Mouse (Mus musculus): ENCODE measurements around the gene Rdh1. TPM values are rescaled to one million over a fixed set of nuclear protein-coding genes. Genes with fewer than 3 reads are reported as not detected.

Rdh1 gene
- not detected in 2 replicates for polyA plus RNA-seq (2012; ENCODE audit: insufficient read depth, low replicate concordance)

DNA sequence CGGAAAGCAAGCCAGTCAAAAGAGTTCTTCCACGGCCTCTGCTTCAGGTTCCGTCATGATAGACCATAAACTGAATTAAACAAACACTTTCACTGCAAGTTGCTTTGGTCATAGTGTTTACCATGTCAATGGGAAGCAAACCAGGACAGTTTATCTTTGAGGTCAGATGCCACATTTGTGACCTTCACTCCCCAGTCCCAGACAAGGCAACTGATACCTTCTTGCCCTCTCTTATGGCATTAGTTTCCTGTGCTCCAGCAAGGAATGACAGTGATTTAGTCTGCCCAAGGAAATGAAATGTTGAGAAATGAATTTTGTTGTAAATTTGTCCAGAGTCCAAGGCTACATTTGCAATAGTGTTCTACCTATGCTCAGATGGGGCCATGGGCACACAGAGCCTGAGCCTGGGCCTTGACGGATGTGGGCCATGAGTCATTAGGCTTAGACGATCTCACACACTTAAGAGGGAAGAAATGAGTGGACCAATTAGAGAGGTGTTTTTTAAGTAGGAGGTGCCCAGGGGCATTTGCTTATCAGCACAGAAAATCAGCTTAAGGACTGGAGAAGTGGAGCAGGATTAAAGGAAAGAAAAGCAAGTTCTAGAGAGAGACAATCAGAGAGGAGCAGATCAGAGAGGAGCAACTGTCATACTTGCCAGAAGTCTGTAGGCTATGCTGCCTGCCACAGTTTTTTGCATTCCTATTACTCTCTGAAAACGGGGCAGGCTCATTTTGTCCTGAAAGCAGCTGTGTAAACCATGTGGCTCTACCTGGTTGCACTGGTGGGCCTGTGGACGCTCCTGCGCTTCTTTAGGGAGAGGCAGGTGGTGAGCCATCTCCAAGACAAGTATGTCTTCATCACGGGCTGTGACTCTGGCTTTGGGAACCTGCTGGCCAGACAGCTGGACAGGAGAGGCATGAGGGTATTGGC lies at the start of gene Rdh1, which contains the start of gene Rdh16f1:
Rdh1 (plus strand) TSS at position 541 of the 930 bp plus-strand sequence.
Rdh16f1 (plus strand) TSS at position 607 of the 930 bp plus-strand sequence.
- Histone ChIP-seq H3K27me3 (replicated peaks) (peaks cover 16% of the 10 kb centered on the region), H3K36me3 (replicated peaks; ENCODE audit: low read length) (no peaks in the 10 kb centered on the region), H3K9me3 (peaks cover 20% of the 10 kb centered on the region), H3K4me3 (replicated peaks) (no peak within 1 kb of the TSS), H3K4me1 (peaks cover 14% of the 10 kb centered on the region)
- TF ChIP-seq GATA1 (IDR thresholded peaks at IDR 0.05; ENCODE audit: borderline replicate concordance, low read length) (no peak), FLI1 (IDR thresholded peaks at IDR 0.05; ENCODE audit: low read length) (no peak)

DNA sequence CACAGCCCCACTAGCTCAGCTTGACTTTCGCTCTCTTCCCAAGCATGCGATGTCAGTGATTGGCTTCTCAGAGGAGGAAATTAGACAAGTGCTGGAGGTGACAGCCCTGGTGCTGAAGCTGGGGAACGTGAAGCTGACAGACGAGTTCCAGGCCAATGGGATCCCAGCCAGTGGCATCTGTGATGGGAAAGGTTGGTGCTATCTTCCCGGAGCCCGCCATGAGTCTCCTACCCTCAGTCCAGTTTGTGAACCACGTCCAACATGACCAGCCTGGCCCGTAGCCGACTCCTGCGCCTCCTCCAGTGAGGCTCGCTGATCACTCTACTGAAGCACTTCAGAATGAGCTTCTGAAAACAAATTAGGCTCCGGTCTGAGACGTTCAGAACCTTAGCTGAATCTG lies 49.2 kb upstream of the Rdh1 start:
- no peak overlapping the region for H3K4me3 ChIP-seq (replicated peaks)
- peaks cover 60% of the 10 kb centered on the region for H3K27me3 ChIP-seq (replicated peaks)
- H3K4me1 ChIP-seq = peaks cover 12% of the 10 kb centered on the region
- no peaks in the 10 kb centered on the region for H3K36me3 ChIP-seq (replicated peaks; ENCODE audit: low read length)
- no peaks in the 10 kb centered on the region for H3K9me3 ChIP-seq
- no peak for TF ChIP-seq FLI1 (IDR thresholded peaks at IDR 0.05; ENCODE audit: low read length)
- TF ChIP-seq GATA1 (IDR thresholded peaks at IDR 0.05; ENCODE audit: borderline replicate concordance, low read length) = no peak

DNA sequence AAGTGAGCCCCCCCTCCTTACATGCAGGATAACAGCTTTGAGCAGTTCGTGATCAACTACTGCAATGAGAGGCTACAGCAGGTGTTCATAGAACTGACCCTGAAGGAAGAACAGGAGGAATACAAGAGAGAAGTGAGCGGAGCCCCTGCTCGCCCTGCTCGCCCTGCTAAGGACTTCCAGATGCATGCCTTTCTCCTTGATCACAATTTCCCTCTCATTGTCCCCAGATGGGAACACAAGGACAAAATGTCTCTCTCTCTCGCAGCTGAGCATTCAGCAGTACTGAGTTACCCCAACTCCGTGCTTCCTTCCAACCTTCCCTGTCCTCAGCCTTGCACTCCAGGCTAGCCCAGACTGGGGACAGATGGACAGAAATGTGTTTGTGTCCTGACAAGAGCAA lies 46.8 kb upstream of the Rdh1 start:
- TF ChIP-seq GATA1 (IDR thresholded peaks at IDR 0.05; ENCODE audit: borderline replicate concordance, low read length) = no peak
- TF ChIP-seq FLI1 (IDR thresholded peaks at IDR 0.05; ENCODE audit: low read length) = no peak
- H3K36me3 ChIP-seq (replicated peaks; ENCODE audit: low read length) = no peaks in the 10 kb centered on the region
- H3K27me3 ChIP-seq (replicated peaks) = peaks cover 55% of the 10 kb centered on the region
- no peaks in the 10 kb centered on the region for H3K9me3 ChIP-seq
- no peak overlapping the region for H3K4me3 ChIP-seq (replicated peaks)
- H3K4me1 ChIP-seq = 0 out of 2 replicates have a peak, but pooled peaks cover 5% of the 10 kb centered on the region

DNA sequence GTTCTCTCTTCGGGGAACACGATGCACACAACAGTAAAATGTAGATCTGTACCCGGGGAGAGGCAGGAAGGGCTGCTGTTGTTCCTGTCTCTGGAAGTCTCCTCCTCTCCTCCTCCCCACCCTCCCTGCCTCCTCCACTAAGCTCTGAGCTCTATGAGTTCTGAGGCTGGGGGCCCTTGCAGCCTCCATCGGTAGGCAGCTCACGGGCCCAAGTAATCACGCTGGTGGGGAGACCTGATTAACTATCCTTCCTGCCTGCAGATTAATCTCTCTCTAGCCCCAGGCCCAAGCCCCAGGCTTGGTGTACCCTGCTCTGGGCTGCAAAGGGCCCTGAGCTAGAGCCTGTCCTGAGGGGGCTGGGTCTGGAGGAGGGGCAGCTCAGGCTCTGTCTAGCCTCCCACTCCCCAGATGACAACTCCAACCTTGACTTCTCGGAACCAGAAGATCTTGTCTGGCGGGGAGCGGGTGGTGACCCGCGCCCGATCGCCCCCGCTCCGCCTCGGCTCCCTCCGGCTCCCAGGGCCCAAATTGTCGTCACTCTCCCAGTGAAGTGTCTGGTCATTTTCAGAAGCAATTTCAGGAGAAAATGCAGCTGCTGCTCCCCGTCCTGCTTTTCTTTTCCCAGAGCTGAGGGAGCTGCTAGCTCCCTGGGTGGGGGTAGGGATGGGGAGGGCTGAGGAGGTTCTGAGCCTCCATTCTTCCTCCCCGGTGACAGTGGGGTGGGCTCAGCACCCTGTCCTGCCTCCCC lies 37.7 kb upstream of the Rdh1 start:
- Histone ChIP-seq H3K4me1 (peaks cover 4% of the 10 kb centered on the region; the same call in 1 of the 2 replicates), H3K9me3 (no peaks in the 10 kb centered on the region), H3K27me3 (replicated peaks) (peaks cover 92% of the 10 kb centered on the region), H3K4me3 (replicated peaks) (no peak overlapping the region), H3K36me3 (replicated peaks; ENCODE audit: low read length) (no peaks in the 10 kb centered on the region)
- no peak for TF ChIP-seq GATA1 (IDR thresholded peaks at IDR 0.05; ENCODE audit: borderline replicate concordance, low read length)
- no peak for TF ChIP-seq FLI1 (IDR thresholded peaks at IDR 0.05; ENCODE audit: low read length)

GRCm38 (mm10) chr10:127724178-127724577 lies 35.3 kb upstream of the Rdh1 start, which contains the start of gene Tac2:
Tac2 (plus strand) TSS chr10:127724478.
- TF ChIP-seq GATA1 (IDR thresholded peaks at IDR 0.05; ENCODE audit: borderline replicate concordance, low read length) (no peak), FLI1 (IDR thresholded peaks at IDR 0.05; ENCODE audit: low read length) (no peak)
- H3K4me1 ChIP-seq = peaks cover 3% of the 10 kb centered on the region; the same call in 1 of the 2 replicates
- H3K27me3 ChIP-seq (replicated peaks) = peaks cover 95% of the 10 kb centered on the region
- no peaks in the 10 kb centered on the region for H3K36me3 ChIP-seq (replicated peaks; ENCODE audit: low read length)
- no peaks in the 10 kb centered on the region for H3K9me3 ChIP-seq
- no peak within 1 kb of the TSS for H3K4me3 ChIP-seq (replicated peaks)

DNA sequence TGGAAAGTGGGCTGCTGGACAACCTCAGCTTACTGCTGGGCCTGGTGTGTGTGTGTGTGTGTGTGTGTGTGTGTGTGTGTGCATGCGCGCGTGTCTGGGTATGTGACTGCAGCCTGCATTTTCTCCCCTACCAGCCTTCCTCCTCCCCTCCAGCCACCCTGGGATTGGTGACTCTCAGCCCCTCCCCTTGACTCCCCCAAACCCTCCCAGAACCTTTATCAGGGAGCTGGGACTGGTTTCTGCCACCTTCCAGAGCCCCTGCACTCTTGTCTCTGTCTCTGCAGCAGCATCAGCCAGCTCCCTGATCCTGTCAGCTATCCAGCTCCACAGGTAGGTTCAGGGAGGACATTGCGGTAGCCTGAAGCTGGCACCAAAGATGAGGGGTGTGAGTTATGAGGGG lies 34.4 kb upstream of the Rdh1 start:
- H3K27me3 ChIP-seq (replicated peaks) = peaks cover 95% of the 10 kb centered on the region
- H3K36me3 ChIP-seq (replicated peaks; ENCODE audit: low read length) = no peaks in the 10 kb centered on the region
- no peaks in the 10 kb centered on the region for H3K9me3 ChIP-seq
- H3K4me3 ChIP-seq (replicated peaks) = no peak overlapping the region
- peaks cover 8% of the 10 kb centered on the region; the same call in 1 of the 2 replicates for H3K4me1 ChIP-seq
- TF ChIP-seq GATA1 (IDR thresholded peaks at IDR 0.05; ENCODE audit: borderline replicate concordance, low read length) = no peak
- TF ChIP-seq FLI1 (IDR thresholded peaks at IDR 0.05; ENCODE audit: low read length) = no peak

- no peak for TF ChIP-seq FLI1 (IDR thresholded peaks at IDR 0.05; ENCODE audit: low read length)
- no peak for TF ChIP-seq GATA1 (IDR thresholded peaks at IDR 0.05; ENCODE audit: borderline replicate concordance, low read length)
- Histone ChIP-seq H3K4me3 (replicated peaks) (no peak overlapping the region), H3K27me3 (replicated peaks) (peaks cover 87% of the 10 kb centered on the region), H3K9me3 (no peaks in the 10 kb centered on the region), H3K36me3 (replicated peaks; ENCODE audit: low read length) (no peaks in the 10 kb centered on the region), H3K4me1 (peaks cover 8% of the 10 kb centered on the region; the same call in 1 of the 2 replicates)
Measured at GRCm38 (mm10) chr10:127728437-127728836, 31.1 kb upstream of the Rdh1 start.

GRCm38 (mm10) chr10:127730285-127730932 lies 29.1 kb upstream of the Rdh1 start:
- Histone ChIP-seq H3K36me3 (replicated peaks; ENCODE audit: low read length) (no peaks in the 10 kb centered on the region), H3K4me1 (peaks cover 24% of the 10 kb centered on the region; the same call in 1 of the 2 replicates), H3K9me3 (peaks cover 5% of the 10 kb centered on the region; the same call in 1 of the 2 replicates), H3K27me3 (replicated peaks) (peaks cover 76% of the 10 kb centered on the region), H3K4me3 (replicated peaks) (no peak overlapping the region)
- TF ChIP-seq FLI1 (IDR thresholded peaks at IDR 0.05; ENCODE audit: low read length) (no peak), GATA1 (IDR thresholded peaks at IDR 0.05; ENCODE audit: borderline replicate concordance, low read length) (no peak)

- H3K4me3 ChIP-seq (replicated peaks) = no peak overlapping the region
Measured at GRCm38 (mm10) chr10:127730933-127731310, 28.6 kb upstream of the Rdh1 start.

More at GRCm38 (mm10) chr10:127730933-127731310, 28.6 kb upstream of the Rdh1 start:
- TF ChIP-seq GATA1 (IDR thresholded peaks at IDR 0.05; ENCODE audit: borderline replicate concordance, low read length) (no peak), FLI1 (IDR thresholded peaks at IDR 0.05; ENCODE audit: low read length) (no peak)
- Histone ChIP-seq H3K4me1 (peaks cover 24% of the 10 kb centered on the region; the same call in 1 of the 2 replicates), H3K36me3 (replicated peaks; ENCODE audit: low read length) (no peaks in the 10 kb centered on the region), H3K9me3 (peaks cover 6% of the 10 kb centered on the region; the same call in 1 of the 2 replicates), H3K27me3 (replicated peaks) (peaks cover 70% of the 10 kb centered on the region)

Measured in megakaryocyte, embryonic 14.5 days (primary cell).